Mouse (Mus musculus) left cerebral cortex, adult 8-10 months (tissue): Measurements from ENCODE around the gene Naa30. TPM values are rescaled to one million over a fixed set of nuclear protein-coding genes. Genes with fewer than 3 reads are reported as not detected.
"Not testable (repeated sequence)": the region's sequence is repeated elsewhere in the genome, so short reads cannot be mapped to it uniquely, and the experiment has no call there.

ENCODE experiments used
- DNase-seq, 2 experiments: peaks; one replicate each; pipeline ENCODE4 v3.0.0; 2022; ENCODE audit warnings: low spot score in 2 of 2
- total RNA-seq, 4 experiments: library from RNA; stranded (reverse); gene quantifications; 2 replicates each; pipeline ENCODE4 v1.2.4; 2022

Naa30 gene
- 10 to 100 TPM; 31.6 to 33.8 (median 33.5) TPM for total RNA-seq

- peak; percentile 88 to 95 for DNase-seq
These were observed at the start of gene Naa30 for GRCm38 (mm10) chr14:49171867-49172581. Gene Naa30 (plus strand): TSS chr14:49172226.

GRCm38 (mm10) chr14:49127162-49127779 lies 44.8 kb upstream of the Naa30 start:
- no peak for DNase-seq

- DNase-seq: no peak
These were observed 43.3 kb upstream of the Naa30 start for GRCm38 (mm10) chr14:49128544-49129263.

GRCm38 (mm10) chr14:49132391-49132790 lies 39.6 kb upstream of the Naa30 start:
- DNase-seq: no peak

DNA sequence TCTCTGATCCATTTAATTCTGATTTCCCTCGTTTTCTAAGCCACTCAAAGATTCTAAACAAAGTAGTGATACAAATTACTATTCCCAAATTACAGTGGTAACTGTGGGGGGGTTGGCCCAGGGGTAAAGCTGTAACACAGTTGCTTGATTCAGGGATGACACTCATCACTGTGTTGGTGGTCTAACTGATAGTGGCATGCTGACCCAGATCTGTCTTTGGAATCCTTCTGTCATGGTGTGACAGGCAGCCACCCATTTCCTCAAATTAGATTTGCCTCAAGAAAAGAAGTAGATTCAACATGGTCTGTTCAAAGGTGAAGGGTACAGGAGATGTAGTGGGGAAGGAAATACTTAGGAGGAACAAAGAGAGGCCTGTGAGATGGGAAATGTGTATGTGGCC lies 33.9 kb upstream of the Naa30 start:
- no peak for DNase-seq

DNA sequence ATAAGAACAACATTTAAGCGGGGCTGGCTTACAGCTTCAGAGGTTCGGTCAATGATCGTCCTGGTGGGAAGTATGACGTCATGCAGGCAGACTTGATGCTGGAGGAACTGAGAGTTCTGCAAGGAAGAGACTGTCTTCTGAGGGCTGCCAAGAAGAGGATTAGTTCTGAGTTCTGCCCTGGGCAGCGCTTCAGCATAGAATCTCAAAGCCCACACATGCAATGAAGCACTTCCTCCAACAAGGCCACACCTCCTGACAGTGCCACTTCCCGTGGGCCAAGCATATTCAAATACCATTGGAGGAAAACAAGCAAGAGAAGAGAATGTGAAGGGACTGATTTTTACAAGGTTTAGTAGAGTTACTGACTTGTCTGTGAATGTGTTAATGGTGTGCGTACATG lies 31.3 kb upstream of the Naa30 start:
- DNase-seq: no peak

- peak; percentile 23 to 25 for DNase-seq
These were observed 18.2 kb upstream of the Naa30 start for GRCm38 (mm10) chr14:49153801-49154200.

DNA sequence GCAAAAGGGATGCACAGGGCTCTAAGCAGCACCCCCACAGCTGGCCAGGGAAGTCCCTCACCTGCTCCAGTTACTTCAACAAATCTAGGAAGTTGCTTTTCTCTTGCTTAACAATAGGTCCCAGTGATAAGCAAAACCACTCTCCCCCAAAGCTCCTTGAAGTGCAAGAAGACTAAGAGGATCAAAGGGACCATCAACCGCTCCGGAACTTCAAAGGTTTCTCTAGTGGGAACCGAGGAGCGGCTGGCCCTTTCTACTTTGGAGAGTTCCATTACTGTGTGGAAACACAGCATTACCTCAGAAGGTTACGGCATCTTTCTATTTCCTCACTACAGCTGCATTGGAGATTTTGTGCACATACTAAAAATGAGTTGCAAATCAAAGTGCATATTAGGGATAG lies 16.5 kb upstream of the Naa30 start:
- DNase-seq: no peak

- no peak for DNase-seq
These were observed 13.7 kb upstream of the Naa30 start for GRCm38 (mm10) chr14:49158143-49158925.

- DNase-seq: no peak
These were observed 740 bp upstream of the Naa30 start for GRCm38 (mm10) chr14:49171286-49171685.

GRCm38 (mm10) chr14:49172582-49172988 lies 559 bp downstream of the Naa30 start:
- DNase-seq: peak; percentile 23 to 29

DNA sequence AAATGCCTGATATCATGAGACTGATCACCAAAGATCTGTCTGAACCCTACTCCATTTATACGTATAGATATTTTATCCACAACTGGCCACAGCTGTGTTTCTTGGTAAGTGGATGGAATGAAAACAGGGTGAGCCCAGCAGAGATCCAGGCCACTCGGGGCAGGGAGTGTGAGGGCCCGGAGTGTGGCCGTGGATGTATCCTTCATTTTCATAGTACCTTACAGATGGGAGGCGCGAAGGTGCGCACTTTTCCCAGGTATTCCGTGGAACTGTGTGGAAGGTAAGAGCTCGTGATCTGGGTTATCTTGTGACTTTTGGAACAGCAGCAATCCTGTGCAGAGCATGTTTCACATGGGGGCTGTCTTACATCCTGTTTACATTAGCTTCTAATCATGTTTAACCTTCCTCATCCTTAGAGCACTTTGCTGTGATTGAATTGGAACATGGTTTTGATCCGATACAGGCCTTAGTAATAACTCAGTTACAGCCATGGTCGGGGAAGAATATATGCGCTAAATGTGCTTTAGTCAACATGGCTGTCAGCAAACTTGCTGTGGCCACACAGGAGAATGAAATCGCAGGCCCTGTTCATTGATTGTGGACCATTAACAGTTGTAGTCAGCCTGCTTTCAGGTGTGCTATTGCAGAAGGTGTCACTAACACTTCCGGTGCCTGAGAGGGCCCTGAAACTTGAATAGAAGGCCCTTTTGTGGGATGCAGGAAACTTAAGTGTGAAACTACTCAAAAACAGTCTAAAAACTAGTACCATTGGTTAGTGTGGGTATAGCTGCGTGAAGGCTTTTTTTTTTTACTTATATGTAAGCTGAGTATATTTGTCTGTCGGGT lies 1.5 kb downstream of the Naa30 start:
- DNase-seq: peak in 1 of 2 experiments; percentile 3

- no peak for DNase-seq
These were observed 7.7 kb downstream of the Naa30 start for GRCm38 (mm10) chr14:49179736-49180135.

GRCm38 (mm10) chr14:49186270-49186669 lies 14.2 kb downstream of the Naa30 start:
- DNase-seq: no peak

DNA sequence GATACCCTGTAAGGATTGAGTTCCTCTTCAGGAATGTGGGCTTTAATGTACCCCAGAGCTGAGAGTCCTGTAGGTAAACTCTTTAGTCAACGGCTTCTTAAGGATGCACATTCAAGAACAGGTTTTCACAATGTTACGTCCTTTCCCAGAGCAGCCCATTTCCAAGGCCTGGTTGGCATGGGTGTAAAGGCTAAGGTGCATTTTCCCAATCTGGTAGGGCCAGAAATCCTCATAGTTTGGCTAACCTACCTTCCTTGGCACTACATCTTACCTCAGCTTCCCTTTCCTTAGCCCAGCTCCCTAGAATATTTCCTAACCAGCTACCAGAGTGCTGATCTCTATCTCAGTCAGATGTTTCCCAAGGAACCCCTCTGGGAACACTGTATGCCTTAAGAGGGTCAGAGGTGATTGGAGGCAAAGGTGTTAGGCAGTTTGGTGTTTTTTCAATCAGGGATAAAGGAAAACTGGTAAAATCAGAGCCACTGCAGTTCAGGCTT lies 25.1 kb downstream of the Naa30 start:
- no peak for DNase-seq

GRCm38 (mm10) chr14:49201073-49201778 lies 29.2 kb downstream of the Naa30 start:
- DNase-seq: no peak

DNA sequence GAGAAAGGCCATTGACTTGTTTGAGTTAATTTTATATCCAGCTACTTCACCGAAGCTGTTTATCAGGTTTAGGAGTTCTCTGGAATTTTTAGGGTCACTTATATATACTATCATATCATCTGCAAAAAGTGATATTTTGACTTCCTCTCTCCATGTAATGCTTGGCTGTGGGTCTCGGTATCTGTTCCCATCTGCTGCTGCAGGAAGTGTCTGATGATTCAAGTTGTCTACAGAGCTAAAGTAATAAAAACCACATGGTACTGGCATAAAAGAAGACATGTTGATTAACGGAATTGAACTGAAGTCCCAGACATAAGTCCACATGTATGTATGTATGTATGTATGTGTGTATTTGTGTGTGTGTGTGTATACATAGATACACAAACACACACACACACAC lies 38.2 kb downstream of the Naa30 start:
- not testable (repeated sequence) for DNase-seq

DNA sequence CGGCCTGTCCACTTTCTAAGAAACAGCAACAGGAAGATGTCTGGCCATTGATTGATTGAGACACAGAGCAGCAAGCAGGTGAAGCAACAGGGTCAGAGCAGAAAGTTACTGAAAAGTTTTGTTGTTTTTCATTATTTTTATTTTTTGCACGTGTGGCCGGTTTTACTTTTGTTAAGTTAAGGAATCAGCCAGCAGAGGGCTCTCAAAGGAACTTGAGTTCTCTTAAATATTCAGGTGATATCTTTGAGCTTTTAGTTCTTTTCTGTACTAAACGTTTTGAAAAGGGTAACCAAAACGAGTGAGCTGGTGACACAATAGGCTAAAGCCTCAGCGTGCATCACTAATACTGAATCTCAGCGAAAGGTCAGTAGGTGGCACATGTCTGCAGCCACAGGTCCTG lies 46.7 kb downstream of the Naa30 start:
- DNase-seq: no peak

DNA sequence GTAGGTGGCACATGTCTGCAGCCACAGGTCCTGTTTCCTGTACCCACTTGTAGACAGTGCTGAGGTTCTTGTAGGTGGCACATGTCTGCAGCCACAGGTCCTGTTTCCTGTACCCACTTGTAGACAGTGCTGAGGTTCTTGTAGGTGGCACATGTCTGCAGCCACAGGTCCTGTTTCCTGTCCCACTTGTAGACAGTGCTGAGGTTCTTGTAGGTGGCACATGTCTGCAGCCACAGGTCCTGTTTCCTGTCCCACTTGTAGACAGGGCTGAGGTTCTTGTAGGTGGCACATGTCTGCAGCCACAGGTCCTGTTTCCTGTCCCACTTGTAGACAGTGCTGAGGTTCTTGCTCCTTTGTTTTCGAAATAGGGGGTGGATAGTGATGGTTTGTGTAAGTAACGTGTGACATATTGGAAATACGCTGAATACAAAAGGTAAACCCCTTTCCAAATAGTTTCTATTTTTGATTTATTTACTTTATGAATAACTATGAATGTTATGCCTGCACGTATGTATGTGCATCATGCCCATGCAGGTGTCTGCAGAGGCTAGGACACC lies 47.5 kb downstream of the Naa30 start:
- not testable (repeated sequence) for DNase-seq

- no peak for DNase-seq
These were observed 49.7 kb downstream of the Naa30 start for GRCm38 (mm10) chr14:49221771-49222170.
